Mouse (Mus musculus): ENCODE measurements at regions not wholly inside any gene's neighbourhood (a gene's known extent, or its start where the extent isn't known, plus 50 kb on each side); places are given as distances from the start of the nearest gene placed in this dataset.

DNA sequence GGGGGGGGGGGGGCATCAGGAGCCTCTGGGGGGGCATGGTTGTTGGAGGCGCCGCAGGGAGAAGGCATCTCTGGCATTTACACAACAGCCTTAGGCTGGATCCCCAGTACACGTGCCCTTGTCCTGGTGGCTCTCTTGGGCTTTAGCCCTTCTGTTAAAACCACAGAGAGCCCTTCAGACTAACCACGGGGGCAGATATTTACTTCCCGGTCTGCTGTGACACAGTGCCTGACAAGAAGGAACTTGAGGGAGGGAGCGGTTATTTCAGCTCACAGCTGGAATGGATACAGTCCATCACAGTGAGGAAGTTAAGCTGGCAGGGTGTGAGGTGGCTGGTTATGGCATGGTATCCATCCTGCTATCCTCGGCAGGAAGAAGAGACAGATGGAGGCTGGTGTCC, 71.0 kb upstream of the Gm11733 start:
- peak; percentile 53 to 62 for DNase-seq (ENCODE audit: low read depth in 1 of 2, low spot score in 2 of 2)

DNA sequence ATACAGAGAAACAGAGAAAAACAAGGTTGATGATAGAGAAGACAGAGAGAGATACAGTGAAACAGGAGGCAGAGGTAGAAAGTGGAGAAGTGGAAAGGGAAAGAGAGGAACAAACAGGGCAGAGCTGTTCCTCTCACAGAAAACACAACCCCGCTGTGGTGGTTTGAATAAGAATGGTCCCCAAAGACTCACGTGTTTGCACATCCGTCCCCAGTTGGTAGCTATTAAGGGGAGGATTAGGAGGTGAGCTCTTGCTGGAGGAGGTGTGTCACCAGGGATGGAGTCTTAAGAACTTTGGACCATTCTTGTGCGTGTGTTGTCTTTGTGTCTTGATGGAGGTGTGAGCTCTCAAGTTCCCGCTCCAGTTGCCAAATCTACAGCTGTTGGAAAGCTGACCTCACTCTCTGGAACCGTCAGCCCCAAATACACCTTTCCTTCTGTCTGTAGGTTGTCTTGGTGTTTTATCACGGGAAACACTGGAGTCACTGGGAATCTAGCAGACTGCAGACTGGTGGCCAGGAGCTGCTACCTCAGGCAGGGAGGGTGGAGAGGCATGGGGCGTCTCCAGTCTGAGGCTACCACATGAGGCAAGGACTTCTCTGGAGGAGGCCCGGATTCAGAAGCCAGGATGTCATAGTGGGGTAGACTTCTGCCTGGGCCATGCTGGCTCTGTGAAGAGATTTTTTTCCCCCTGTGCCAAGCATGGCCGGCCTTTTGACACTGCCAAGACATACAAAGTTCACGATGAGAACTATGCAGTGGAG, 70.0 kb upstream of the Gm11733 start:
- no peak for DNase-seq (ENCODE audit: low read depth in 1 of 2, low spot score in 2 of 2)

DNA sequence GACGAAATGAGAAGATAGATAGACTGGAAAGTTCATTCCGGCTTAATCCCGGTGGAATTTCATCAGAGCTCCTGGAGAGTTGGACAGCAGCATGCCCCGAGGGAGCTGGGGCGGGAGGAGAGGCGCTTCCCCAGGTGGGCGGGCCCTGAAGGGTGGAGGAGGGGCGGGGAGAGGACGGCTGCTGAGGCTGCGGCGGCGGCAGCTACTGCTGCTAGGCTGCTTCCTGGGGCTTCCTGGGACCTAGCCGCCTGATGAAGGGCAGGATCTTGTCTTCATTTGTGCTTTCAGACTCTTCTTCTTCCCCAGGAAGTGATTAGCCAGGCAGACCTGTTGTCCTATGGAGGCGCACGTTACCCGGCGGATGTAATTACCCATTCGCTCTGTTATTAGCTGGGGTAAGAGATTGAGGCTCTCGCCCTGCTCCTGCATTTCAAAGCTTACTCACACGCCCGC, 69.3 kb upstream of the Gm11733 start:
- DNase-seq (ENCODE audit: low read depth in 1 of 2, low spot score in 2 of 2): no peak

DNA sequence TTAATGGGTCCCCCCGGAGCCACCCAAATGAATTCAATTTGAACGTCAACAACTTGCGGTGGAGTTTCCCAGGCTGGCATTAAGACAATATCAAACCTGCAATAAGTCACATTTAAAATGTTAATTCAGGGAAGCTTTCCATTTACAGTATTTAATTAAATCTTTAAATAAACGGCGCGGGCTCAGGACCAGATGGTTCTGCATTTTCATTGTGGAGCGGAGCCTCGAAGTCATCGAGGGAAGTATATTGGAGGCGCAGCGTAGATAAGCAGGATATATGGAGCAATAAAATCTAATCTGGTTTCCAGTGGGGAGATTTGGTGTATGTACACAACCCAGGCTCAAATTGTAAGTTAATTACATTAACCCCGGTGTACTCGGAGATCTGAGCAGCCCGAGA, 68.7 kb upstream of the Gm11733 start:
- DNase-seq (ENCODE audit: low read depth in 1 of 2, low spot score in 2 of 2): no peak

DNA sequence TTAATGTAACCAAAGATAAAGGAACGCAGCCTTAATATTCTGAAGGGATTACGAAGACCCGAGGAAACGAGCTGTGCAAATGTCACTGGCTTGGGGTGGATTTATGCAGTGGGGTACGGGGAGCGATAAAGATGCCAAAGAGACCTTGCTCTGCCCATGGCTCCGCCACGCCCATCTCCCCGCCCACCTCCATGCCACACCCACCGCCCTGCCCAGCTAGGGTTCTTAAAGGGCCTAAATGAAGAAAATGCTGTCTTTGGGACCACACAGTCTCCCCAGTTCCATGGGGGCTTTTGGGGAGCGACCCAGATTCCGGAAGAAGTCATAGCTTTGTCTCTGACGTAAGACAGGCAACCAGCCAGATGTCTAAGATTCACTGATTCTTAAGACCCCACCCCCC, 68.2 kb upstream of the Gm11733 start:
- no peak for DNase-seq (ENCODE audit: low read depth in 1 of 2, low spot score in 2 of 2)

DNA sequence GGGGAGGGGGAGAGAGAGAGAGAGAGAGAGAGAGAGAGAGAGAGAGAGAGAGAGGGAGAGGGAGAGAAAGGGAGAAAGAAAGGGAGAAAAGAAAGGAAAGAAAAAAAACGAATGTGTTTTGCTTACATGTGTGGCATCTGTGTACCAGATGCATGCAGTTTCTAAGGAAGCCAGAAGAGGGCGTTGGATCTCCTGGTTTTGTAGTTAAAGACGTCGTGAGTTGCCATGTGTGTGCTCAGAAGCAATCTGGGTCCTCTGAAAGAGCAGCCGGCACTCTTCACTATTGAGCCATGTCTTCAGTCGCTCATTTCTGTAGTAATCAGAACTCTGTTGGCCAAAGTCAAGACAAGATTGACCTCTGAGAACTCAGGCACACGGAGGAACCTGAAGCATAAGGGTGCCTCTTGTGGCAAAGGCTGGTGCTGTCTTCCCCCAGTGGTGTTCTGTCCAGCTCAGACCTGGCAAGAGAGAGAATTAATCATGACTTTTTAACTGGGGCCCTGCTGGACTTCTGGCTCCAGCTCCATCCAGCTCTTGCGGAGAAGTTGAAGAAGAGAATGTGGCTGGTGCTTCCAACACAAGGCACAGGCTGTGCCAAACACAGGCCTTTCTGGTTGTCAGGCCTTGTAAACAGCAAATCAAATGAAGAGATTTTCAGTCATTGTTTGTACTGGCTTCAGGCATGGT, 67.0 kb upstream of the Gm11733 start:
- no peak for DNase-seq (ENCODE audit: low read depth in 1 of 2, low spot score in 2 of 2)

DNA sequence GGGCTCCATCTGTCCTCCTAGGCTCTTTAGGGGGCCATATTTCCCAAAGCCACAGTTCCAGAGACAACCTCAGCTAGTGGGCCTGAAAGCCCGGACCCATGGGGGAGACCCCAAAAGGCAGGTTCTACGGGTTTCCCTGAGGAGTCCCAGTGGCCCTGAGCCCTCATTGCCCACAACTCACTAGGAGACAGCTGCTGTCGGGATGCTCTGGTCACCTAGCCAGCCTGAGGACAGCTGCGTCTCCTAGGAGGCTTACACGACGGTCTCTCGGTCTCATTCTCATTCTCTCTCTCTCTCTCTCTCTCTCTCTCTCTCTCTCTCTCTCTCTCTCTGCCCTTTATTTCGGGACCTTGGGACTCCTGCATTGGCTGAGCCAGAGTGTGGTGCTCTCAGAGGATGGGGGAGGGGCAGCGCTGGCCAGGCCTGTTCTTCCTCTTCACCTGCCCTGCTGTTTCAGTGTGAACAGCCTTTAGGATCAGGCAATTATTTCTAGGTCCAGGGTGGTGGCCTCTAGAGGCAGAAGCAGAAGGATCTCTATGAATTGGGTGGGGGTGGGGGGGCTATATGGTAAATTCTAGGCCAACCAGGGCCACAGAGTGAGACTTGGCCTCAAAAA, 66.1 kb upstream of the Gm11733 start:
- no peak for DNase-seq (ENCODE audit: low read depth in 1 of 2, low spot score in 2 of 2)

DNA sequence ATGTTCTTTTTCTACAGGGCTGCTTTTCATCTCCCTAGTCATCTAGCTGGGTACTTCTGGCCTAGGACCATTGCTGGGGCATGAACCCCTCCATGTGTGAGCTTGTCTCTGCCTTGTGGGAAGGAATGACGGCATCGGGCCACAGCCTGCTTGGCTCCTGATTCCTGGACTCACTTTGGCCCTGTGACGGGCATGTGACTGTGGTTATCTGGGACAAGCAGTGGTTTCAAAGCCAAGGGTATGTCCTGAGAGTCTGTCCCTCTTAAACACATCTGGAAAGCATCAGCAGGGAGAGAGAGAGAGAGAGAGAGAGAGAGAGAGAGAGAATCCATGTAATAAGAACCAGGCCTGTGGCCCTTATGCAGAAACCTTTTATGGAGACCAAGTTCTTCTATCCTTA, 65.2 kb upstream of the Gm11733 start:
- no peak for DNase-seq (ENCODE audit: low read depth in 1 of 2, low spot score in 2 of 2)

DNA sequence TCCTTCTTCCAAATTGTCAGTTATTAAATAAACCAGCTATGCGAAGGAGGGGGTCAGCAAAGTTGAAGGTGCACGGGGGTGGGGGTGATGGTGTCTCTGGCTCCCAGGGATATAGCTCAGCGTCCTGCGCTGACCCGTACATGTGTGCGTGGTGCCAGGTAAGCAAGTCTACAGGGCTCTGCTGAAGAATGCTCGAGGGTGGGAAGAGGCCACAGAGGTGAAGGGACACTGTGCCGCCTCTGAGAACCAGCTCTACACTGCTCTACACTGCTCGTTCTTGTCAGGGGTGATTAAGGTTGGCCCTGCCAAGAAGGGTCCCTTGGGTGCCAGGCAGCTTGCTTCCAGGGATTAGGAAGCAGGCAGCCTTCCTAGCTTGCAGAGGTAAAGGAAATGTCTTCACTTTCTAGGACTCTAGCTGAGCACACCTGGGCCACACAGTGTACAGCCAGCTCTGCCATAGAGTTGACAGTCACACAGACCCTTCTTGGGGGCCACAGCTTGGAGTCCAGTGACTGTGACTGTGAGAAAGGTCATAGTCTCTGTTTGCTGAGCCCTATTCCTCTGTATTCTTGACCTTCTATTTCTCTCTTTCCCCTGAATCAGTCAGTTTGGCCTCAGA, 64.7 kb upstream of the Gm11733 start:
- DNase-seq (ENCODE audit: low read depth in 1 of 2, low spot score in 2 of 2): no peak

DNA sequence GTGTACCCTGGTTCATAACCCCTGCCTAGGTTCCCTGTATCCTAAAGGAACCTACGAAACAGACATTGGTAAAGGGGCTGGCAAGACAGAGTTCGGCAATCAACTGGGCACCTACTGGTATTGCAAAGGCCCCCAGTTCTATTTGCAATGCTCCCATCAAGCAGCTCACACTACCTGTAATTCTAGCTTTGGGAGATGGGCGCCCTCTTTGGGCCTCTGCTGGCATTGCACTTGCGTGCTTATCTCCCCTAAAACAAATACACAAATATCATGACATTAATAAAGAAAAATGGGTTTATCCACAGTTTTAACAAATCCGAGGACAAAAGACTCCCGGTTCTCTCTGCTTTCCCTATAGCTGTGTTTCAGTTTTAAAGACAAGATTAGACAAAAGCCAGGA, 61.5 kb upstream of the Gm11733 start:
- no peak for DNase-seq (ENCODE audit: low read depth in 1 of 2, low spot score in 2 of 2)

DNA sequence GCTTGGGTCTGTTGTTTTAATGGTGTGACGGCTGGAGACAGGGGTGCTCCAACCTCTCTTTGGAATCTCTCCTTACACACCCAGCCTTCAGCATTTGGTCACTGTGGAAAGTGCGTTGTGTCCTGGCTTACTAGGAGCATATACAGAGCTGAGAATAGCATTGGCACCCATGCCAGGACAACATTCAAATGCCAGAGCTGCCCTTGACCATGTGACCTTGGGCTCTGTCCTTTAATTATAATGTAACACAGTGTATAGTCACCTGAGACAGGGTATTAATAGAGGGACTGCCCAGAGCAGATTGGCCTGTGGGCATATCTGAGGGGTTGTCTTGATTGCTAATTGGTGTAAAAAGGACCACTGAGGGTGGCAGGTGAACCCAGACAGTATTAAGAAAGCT, 60.7 kb upstream of the Gm11733 start:
- DNase-seq (ENCODE audit: low read depth in 1 of 2, low spot score in 2 of 2): no peak

DNA sequence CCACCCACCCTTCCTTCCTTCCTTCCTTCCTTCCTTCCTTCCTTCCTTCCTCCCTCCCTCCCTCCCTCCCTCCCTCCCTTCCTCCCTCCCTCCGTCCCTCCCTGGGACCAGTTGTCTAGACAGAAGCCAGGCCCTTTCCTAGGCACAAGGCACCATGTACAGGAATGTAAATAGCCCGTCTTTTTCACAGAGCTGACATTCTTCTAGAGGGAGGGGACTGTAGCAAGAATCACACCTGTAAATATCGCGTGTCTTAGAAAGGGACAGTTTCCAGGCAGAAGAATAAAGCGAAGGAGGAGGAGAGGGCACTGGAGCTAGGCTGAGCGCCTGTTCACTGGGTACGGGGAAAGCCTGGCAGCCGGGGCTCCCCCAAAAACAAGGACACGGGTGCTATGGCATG, 58.7 kb upstream of the Gm11733 start:
- no peak for DNase-seq (ENCODE audit: low read depth in 1 of 2, low spot score in 2 of 2)

DNA sequence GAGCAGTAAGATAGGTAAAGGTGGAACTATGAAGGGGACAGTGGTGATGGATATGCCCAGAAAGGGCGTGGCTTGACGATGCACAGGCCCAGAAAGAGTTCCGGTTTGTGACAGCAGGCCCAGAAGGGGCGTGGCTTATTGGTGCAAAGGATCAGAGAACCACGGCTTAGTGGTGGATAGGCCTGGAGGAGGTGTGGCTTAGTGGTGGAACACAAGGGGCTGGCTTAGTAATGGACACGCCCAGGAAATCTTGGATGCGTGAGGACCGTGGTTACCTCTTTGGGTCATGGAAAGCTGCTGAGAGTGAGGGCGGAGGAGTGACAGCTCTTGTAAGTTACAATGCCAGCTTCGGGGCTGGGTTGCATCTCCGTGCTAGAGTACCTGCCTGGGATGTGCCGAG, 58.2 kb upstream of the Gm11733 start:
- no peak for DNase-seq (ENCODE audit: low read depth in 1 of 2, low spot score in 2 of 2)

DNA sequence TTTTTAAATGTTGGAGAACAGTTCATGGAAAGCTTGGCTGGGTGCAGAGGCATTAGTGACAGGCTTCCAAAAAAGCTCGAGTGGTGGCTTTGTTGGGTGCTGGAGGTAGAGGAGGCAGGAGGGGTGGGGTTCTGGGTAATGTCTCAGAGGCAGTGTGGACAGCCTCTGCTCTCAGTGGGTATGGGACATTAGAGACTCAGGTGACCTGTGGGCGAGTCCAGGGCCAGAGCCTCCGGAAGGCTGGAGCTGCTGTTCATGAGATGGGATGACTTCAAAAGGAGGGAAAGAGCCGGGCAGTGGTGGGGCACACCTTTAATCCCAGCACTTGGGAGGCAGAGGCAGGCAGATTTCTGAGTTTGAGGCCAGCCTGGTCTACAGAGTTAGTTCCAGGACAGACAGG, 57.5 kb upstream of the Gm11733 start:
- no peak for DNase-seq (ENCODE audit: low read depth in 1 of 2, low spot score in 2 of 2)

DNA sequence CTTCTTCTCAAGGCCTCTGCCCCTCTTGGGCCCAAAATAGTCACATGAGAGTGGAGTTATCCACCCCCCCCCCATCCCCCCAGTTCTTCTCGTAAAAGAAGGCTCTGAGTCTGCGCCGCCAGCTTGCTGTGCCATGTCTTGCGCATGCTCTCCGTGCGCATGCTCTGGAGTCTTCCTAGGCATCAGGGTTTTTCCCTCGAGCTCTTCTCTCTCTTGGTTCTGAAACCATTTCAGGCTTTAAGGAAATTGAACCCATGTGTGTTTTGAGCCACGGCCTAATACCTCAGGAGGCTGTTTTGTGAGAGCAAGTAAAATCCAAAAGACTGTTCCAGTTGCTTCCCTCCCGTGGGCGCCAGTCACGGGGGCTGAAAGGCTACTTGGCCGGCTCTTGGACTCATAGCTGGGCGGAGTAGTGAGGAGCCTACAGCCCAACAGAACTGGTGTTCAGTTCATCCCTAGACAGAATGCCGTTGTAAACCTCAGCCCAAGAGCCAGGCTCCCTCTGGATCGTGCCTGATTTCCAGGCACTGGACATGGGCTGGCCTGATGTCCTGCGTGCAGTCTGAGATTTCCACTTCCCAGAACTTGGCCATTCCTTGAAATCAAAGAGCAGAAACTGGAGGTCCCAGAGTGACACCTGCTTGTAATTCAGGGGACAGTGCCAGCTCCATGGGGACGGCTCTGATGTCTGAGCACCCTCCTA, 56.2 kb upstream of the Gm11733 start:
- DNase-seq (ENCODE audit: low read depth in 1 of 2, low spot score in 2 of 2): no peak

DNA sequence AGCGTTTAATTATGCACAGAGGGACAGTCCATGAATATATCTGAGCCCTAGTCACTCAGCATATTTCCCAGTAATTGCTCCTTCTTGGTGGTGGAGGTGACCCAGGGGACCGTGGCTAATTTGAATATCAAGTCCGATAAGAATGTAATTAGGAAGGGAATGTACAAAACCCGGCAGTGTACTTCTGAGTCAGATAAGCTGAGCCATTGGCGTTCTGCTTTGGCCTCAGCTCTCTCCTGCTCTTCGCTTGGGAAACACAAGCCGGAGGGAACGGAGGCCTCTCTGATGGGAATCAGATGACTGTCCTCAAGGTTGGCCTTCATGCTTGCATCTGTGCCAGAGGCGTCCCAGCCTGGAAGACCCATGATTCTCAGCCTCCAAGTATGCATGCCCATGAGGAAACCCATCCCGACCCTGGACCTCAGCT, 54.8 kb upstream of the Gm11733 start:
- DNase-seq (ENCODE audit: low read depth in 1 of 2, low spot score in 2 of 2): no peak

DNA sequence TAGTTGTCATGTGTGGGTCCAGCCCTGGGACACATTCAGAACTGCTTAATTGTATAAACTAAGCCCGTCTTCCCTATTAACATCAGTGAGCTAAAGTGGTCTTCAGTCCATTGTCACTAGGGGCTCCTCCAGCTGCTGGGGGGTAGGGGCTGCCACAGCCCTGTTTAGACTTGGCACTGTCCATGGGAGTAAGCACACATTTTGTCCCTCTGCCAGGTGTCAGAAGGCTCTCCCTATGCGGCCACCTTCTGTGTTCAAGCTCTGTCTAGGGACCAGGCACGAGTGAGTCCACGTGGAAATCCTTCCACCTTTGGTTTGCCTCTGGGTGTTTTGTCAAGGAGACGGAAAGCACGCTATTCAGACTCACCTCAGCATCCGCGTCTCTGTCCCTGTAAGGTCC, 54.3 kb upstream of the Gm11733 start:
- DNase-seq (ENCODE audit: low read depth in 1 of 2, low spot score in 2 of 2): no peak

DNA sequence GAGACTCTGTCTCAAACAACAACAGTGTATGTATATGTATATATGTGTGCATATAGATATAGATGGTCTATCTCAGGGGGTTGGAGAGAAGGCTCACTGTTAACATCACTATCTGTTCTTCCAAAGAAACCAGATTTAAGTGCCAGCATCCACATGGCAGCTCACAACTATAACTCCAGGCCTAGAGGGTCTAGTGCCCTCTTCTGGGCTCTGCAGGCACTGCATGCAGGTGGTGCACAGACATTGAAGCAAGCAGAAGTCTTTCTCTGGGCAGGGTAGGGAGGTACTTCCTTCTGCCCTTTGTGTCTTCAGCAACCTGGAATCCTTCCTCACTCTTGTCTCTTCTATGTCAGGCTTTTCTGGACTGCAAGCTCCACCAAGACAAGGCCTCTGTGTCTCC, 50.1 kb upstream of the Gm11733 start:
- no peak for DNase-seq (ENCODE audit: low read depth in 1 of 2, low spot score in 2 of 2)

All from monocyte, adult 2 months (primary cell).